Mouse (Mus musculus) bone marrow, adult 2 months (tissue): ENCODE data around the gene Olfr23.
"Not testable (repeated sequence)": the region's sequence is repeated elsewhere in the genome, so short reads cannot be mapped to it uniquely, and the experiment has no call there.

Experiments used
- CTCF ChIP-seq: fragments of 200-500 bp; IDR thresholded peaks from 2 replicates; pipeline ENCODE4 v1.5.1; 2011; ENCODE audit warnings: low read length, control low read depth; ENCODE audit not compliant: control insufficient read depth, insufficient read depth
- POLR2A ChIP-seq: fragments of 200-500 bp; IDR thresholded peaks from 2 replicates; pipeline ENCODE4 v1.6.1; 2011; ENCODE audit warnings: low read depth, mild to moderate bottlenecking, control low read depth, low read length, borderline replicate concordance; ENCODE audit not compliant: control insufficient read depth

DNA sequence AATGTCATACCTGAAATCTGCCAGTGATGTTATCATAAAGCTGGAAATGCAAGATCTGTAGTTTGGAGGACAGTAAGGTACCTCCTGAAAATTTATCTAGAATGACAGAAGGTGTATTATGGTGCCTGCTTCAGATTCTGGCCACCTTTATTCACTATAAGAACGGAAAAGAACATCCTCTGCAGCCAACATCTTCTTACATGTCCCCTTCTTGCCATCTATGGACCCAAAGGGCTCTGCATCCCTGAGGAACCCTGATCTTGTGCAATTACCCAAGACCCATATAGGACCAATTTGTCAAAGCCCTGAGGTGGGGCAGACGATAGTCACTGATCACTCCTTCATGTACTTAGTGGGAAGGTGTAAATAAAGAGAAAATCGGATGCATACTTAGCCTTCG, 27.3 kb upstream of the Olfr23 start, which contains the start of gene Olfr395:
- not testable (repeated sequence) for TF ChIP-seq CTCF, POLR2A
